Mouse (Mus musculus): ENCODE measurements around the gene Erp27.

- TF ChIP-seq CTCF (conservative IDR thresholded peaks at IDR 0.05 in 1 of 2, IDR thresholded peaks at IDR 0.05 in 1 of 2; ENCODE audit: low read depth in 2 of 2, low read length in 2 of 2), result no peak
- TF ChIP-seq ETS1 (conservative IDR thresholded peaks at IDR 0.05; ENCODE audit: low read depth, low read length), result no peak
- no peak for TF ChIP-seq TCF12 (IDR thresholded peaks at IDR 0.05; ENCODE audit: low read depth, low read length)
- no peak for TF ChIP-seq ZKSCAN1 (IDR thresholded peaks at IDR 0.05; ENCODE audit: borderline replicate concordance, low read depth, low read length)
Observed at GRCm38 (mm10) chr6:136889067-136889466, 32.9 kb downstream of the Erp27 start.

Measured in CH12.LX (cell line).